Mouse (Mus musculus) megakaryocyte, adult 5-6 weeks (primary cell): ENCODE data around the gene Gm3045. TPM values are rescaled to one million over a fixed set of nuclear protein-coding genes. Genes with fewer than 3 reads are reported as not detected.

ENCODE experiments used
- ATAC-seq: 2 replicates; pipeline ENCODE4 v1.8.0; 2016; ENCODE audit warnings: mild to moderate bottlenecking, inconsistent platforms; ENCODE audit not compliant: poor library complexity, severe bottlenecking
- total RNA-seq, 2 experiments: library from RNA; stranded (forward) in 1 of 2; stranded (reverse) in 1 of 2; fragments of 153-499, 151-499 nt in 1 of 2; fragments of 221-1000, 200-1000 nt in 1 of 2; gene quantifications; 2 replicates each; pipeline versions ENCODE4 v1.2.3 to v1.2.4; 2015 to 2017

Gm3045 gene
- total RNA-seq, 2 experiments from 2014 or later: not detected

GRCm38 (mm10) chr13:56435615-56436287 lies 9.4 kb downstream of the Gm3045 start:
- no peak for ATAC-seq

DNA sequence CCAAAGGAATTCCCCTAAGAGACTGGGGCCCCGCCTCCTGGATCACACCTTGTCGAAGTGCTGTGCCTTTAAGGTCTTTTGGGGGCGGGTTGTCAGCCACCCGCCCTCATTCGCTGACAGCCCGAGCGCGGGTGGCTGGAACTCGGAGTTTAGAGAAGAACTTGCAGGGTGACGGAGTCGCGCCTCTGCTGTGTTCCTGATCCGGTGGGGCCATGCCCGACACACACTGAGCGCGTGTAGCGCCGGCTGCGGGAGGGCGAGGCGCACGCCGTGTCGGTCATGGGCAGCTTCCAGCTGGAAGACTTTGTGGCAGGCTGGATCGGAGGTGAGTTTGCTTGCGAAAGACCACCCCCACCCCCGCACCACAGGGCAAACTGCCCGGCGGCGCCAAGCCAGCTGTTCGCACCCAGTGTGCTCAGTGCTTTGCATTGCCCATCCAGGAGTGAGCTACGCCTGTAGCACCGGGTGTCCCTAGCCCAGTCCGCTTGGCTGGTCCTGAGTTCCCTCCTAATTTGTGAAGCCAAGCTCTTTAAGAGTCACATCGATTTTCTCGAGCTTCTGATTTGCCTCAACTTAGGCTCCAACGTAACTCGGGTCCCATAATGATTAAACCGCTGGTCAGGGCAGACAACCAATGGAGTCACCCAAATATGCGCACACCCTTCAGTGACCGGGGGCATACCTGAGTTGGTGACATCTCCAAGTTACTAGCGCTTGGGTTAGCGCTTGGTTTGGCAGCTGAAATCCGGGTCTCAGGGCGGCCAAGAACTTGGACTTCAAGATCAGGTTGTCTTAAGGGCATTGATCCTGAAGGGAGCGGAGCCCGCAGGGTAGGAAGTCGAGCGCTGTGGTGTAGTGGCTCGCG lies 12.0 kb downstream of the Gm3045 start, which contains the start of gene Slc25a48:
Gene Slc25a48 (plus strand): TSS at position 145 of the 865 bp plus-strand sequence.
- no peak for ATAC-seq

DNA sequence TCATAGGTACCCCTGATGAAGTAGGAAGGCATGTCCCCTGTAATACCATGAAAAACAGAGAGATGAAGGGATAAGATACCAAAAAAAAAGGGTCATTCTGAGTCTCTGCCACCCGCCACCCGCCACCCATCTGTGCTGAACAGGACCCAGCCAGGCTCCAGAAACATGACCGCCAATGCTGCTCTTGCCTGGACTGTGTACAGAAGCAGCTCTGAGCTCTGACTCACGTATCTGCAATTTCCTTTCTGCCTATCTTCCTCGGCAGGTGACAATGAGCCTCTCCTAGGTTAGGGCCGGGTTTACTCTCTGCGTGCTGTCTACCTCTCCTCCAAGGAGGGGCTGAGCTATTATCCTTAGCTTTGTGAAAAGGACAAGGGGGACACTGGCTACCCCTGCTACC lies 17.0 kb downstream of the Gm3045 start:
- no peak for ATAC-seq

DNA sequence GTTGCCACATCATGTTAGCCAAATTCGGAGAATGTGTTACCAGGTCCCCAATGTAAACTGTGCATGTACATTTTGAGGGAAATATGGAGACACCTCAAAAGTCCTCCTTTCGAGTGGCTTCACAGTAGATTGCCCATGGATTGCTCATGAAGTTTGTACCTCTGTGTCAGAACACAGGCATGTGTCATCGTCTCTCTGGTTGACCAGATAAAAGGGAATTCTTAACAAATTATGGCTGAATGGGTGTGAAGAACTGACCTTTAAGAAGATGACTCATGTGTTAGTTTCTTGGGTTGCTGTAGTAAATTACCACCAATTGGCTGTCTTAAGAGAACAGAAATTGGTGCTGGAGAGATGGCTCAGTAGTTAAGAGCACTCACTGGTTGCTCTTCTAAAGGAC lies 17.7 kb downstream of the Gm3045 start:
- ATAC-seq: no peak

DNA sequence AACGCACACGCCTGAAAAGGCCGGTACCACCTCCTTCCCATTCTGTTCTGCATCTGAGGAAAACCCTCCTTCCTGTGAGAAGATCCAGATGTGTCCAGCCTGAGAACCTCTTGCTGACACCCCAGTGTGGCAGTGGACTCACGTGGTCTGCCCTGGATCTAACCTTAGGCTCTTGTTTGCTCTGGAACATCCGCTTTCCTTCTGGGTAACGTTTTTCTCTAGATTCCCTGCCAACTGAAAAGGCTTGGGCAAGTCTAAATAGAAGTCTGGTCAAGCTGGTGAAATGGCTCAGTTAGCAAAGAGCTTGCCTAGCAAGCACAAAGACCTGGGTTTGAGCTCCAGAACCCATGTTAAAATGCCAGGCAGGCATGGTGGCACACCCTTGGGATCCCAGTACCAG lies 18.6 kb downstream of the Gm3045 start:
- no peak for ATAC-seq

- no peak for ATAC-seq
These were observed 23.0 kb downstream of the Gm3045 start for GRCm38 (mm10) chr13:56449239-56450030.

DNA sequence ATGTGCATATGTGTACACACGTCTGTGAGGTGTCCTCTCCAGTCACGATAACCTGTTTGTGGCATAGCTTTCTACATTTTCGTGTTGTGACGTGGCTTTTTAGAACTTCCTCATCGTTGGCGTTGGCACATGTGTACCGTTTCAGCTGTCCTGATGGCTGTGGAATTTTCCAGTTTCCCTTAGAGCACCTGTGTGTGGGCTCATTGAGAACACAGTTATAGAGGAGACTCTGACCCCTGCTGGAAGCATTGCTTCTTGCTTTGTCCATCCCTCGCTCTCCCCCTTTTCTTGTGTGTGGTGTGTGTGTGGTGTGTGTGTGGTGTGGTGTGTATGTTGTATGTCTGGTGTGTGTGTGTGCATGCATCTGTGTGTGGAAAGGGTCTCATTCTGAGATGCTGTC lies 23.6 kb downstream of the Gm3045 start:
- no peak for ATAC-seq

DNA sequence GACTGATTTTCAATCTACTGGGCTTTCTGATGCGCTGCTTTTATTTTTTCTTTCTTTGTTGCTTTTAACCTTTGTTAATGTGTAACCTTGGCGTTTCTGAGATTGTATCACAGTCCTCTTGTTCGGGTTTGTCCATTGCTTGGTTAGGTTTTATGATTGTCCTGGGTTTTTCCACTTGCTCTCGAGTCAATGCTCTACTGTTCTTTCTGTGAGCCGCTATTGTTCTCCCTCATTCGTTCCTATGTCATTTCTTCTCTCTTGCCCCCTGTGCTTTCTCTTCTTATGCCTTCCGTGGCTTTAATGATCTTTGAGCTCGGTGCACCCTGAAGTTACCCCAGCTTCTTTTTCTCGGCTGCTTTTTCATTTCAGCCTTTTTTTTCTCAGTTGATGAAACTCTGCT lies 31.6 kb downstream of the Gm3045 start:
- no peak for ATAC-seq

- no peak for ATAC-seq
These were observed 35.1 kb downstream of the Gm3045 start for GRCm38 (mm10) chr13:56461460-56461859.

- ATAC-seq: no peak
These were observed 36.4 kb downstream of the Gm3045 start for GRCm38 (mm10) chr13:56462791-56463190.

DNA sequence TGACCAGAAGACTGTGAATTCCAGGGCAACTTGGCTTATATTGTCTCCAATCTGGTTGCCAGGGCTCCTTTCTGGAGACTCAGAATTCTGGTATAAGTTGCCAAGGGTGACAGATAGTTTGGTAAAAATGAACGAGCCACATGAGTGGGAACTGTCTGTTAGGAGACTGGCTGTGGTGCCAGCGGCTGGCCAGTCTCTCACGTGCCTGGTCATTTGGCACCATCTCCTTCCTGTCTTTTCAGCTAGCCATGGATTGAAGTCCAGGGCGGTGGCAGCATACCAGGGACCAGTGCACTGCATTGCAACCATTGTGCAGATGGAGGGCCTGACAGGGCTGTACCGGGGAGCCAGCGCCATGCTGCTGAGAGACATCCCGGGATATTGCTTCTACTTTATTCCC lies 36.9 kb downstream of the Gm3045 start:
- ATAC-seq: no peak

DNA sequence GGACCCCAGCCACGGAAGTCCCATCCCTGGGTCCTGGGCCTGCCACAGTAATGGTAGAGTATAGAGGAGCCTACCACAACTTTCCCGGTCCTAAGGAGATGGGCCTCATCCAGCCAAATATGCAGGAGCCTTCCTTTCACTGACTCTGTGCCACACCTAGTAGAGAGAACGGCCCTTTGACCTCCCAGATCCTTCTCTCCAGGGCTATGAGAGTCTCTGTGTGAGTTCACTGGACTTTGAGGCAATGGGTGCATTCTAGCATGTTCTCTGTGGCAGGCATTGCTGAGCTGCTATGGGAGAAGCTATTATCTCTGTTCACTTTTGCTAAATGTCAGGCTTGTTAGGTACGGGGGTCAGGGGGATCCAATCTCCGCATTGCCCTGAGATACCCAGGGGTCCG lies 37.4 kb downstream of the Gm3045 start:
- ATAC-seq: no peak

DNA sequence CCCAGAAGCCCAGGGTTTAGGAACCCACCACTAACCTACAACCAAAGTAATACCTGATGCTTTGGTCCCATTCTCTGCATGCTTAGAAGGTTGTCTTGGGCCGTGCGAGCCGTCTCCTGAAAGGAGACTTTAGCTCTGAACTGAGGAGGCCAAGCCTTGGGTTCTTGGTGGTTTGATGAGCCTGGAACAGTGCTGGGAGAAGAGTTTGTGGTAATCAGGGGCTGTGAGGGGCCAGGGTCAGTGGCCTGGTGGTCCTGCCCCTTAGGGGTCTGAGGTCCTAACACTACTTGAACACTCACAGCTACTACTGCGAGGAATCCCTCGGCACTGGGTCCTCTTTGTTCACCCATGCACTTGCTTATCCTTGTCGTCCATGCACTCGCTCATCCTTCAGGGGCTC lies 41.4 kb downstream of the Gm3045 start:
- ATAC-seq: no peak

DNA sequence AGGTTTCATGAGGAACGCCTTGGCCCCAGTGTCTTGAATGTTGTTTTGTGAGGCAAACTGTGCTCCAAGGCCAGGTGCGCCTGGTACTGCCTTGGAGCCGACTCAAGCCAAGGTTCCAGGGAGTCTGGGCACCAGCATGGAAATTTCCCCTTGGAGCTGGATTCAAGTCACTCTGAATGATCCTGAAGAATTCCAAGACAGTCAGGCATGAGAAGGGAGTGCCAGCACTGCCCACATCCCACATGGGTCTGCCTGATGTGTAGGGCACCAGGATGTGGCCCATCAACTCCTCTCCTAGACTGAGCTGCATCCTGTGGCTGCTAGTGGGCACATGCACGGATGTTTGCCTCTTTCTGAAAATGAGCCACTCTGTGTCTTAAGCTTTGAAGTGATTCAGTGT lies 42.1 kb downstream of the Gm3045 start:
- ATAC-seq: no peak

- ATAC-seq: no peak
These were observed 44.8 kb downstream of the Gm3045 start for GRCm38 (mm10) chr13:56471211-56471610.

DNA sequence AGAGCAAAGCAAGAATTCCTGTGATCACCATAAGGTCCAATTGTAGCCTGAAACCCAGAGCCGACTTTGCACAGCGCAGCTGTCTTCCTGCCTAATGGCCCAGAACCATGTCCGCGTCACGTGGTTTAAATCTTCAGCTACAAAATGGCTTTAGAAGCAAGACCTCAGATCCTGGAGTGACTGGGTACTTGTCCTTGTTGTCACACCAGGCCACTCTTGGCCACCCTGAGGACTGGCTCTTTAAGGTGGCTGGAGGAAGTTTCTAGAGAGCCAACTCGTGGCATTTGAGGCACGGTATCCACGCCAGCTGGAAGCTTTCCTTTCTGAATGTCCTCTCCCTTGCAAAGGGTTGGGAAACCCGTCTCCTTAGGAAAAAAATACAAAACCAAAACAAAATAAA lies 45.6 kb downstream of the Gm3045 start:
- ATAC-seq: no peak

DNA sequence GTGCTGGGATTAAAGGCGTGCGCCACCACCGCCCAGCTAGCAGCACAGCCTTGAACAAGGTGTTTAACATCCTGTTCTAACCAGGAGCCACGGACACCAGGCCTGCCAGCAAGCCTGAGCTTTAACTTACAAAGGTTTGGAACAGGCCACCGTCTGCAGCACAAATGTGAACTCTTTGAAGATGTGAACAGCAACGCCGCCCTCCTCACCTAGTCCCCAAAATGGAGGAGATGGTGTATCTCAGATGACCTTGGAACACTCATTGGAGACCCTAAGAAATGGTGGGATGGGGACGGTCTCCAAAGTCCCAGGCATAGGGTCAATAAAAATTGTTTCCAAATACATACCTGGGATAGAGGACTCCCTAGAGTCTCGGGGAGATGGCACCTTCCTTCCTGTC lies 46.3 kb downstream of the Gm3045 start:
- no peak for ATAC-seq

DNA sequence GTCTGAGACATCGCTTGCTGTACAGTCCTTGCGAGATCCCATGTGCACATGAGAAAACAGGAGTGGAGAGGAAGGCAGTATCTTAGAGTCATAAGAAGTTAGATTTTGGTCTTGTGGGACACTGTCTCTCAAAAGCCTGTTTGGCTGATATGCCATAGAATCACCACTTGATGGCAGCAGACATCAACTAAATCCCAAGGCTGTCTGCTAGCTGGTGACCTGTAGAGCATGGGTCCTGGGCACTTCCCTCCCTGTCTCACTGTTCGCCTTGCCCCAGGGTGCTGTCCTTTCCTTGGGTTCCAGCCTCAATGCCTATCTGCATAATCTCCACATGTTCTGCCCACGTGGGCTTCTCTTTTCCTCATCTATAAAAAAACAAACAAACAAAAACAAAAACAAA lies 49.0 kb downstream of the Gm3045 start:
- peak; percentile 77 for ATAC-seq

DNA sequence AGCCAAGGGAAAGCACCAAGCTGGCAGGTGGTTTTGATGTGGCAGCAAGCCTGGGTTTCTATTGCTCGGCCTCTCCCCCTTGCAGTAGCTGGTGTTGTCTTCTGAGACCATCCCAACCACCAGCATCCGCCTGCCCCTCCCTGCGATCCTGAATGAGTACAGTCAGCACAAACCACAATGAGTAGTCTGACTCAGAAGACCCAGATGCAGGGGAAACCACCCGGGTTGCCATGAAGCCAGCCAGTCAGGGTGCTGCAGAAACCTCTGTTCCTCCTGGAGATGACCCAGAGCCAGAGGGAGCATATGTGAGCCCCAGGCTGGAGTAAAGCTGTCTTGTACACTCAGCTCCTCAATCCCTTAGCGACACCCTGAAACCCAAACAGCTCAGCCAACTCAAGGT lies 50.4 kb downstream of the Gm3045 start:
- peak; percentile 73 for ATAC-seq

- ATAC-seq: peak; percentile 64
These were observed 50.9 kb downstream of the Gm3045 start for GRCm38 (mm10) chr13:56477271-56477670.

GRCm38 (mm10) chr13:56478027-56478426 lies 51.6 kb downstream of the Gm3045 start:
- ATAC-seq: no peak
